Mouse (Mus musculus): Measurements from ENCODE around the gene Spns3.

GRCm38 (mm10) chr11:72537503-72537902, 12.8 kb downstream of the Spns3 start:
- TF ChIP-seq POLR2A (IDR thresholded peaks at IDR 0.05; ENCODE audit: control insufficient read depth, extremely low read depth, insufficient read depth, low read length, poor library complexity), result no peak
- no peak for TF ChIP-seq CTCF (IDR thresholded peaks at IDR 0.05; ENCODE audit: borderline replicate concordance, control insufficient read depth, extremely low read depth, insufficient read depth, low read length, poor library complexity)
